Mouse (Mus musculus) adrenal gland, adult 10 weeks (tissue): ENCODE data around the gene Dvl1. TPM values are rescaled to one million over a fixed set of nuclear protein-coding genes. Genes with fewer than 3 reads are reported as not detected.

ENCODE experiments used
- polyA plus RNA-seq: library from polyadenylated mRNA; stranded (reverse); fragments of 350-450 nt; fragmentation: Illumina TruSeq; extraction: RNeasy Lipid Tissue Mini Kit (QIAGEN cat#74804); gene quantifications from one replicate; pipeline ENCODE4 v1.2.3, GENCODE M21; 2014; ENCODE audit warnings: low read depth, low replicate concordance

The Dvl1 gene
- polyA plus RNA-seq: 2.0 TPM

GRCm38 (mm10) chr4:155846871-155847578, at the start of gene Dvl1:
Dvl1 (plus strand) TSS chr4:155847402.

GRCm38 (mm10) chr4:155802741-155803339, 44.4 kb upstream of the Dvl1 start, which contains the start of gene Mrpl20:
Mrpl20 (plus strand) TSS chr4:155802878.

DNA sequence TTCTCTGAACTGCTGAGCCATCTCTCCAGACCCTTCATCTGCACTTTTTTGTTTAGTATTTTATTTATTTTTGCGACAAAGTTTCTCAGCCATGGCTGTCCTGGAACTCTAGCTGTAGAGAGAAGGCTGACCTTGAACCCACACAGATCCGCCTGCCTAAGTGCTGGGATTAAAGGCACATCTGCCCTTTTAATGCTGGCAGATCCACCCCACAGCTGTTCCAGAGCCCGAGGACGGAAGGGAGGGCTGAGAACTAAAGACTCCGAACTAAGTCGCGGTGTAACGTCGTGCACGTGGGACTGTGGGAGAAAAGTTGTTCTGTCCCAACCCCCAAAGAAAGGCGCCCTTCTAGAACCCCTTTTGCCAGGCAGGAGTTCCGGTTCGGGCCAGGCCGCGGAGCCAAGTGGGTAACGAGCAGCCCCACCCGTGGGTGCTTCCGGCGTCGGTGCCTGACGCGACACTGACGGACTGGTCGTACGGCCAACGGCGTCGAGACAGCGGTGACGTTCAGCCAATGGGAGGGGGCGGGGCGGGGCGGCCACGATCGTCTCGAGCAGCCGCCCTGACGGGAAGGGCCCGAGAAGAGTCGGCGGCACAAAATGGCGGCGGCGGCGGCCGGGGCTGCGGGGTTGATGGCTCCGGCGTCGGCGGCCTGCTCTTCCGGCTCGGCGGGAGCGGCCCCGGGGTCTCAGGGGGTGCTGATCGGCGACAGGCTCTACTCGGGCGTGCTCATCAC, 35.1 kb upstream of the Dvl1 start, which contains the start of gene Ccnl2:
TSS of gene Ccnl2 (plus strand) at position 561 of the 736 bp plus-strand sequence.

GRCm38 (mm10) chr4:155831205-155831766, 15.9 kb upstream of the Dvl1 start, which contains the start of gene Aurkaip1:
Aurkaip1 (plus strand) TSS chr4:155831272.

DNA sequence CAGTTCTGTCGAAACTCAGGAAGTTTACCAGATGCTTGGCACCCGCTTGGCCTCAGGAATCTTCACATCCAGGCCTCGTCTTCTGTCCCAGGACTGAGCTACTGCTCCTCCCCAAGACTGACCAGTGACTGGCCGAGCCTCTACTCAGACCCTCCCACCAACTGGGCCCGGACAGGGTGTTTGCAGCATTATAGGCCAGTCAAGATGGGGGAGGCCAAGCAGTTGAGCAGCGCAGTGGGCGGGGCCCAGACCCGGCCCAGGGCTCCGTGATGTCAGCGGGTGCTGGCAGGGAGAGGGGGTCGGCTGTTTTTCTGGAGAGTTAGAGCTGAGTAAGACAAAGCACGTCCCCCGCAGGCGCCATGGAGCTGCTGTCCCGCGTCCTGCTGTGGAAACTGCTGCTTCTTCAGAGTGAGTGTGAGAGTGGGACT, 7.7 kb upstream of the Dvl1 start, which contains the start of gene Mxra8:
TSS of gene Mxra8 (plus strand) at position 198 of the 428 bp plus-strand sequence.

GRCm38 (mm10) chr4:155863001-155863400, 15.8 kb downstream of the Dvl1 start, which contains the start of gene Tas1r3:
Tas1r3 (minus strand) TSS chr4:155863362.

DNA sequence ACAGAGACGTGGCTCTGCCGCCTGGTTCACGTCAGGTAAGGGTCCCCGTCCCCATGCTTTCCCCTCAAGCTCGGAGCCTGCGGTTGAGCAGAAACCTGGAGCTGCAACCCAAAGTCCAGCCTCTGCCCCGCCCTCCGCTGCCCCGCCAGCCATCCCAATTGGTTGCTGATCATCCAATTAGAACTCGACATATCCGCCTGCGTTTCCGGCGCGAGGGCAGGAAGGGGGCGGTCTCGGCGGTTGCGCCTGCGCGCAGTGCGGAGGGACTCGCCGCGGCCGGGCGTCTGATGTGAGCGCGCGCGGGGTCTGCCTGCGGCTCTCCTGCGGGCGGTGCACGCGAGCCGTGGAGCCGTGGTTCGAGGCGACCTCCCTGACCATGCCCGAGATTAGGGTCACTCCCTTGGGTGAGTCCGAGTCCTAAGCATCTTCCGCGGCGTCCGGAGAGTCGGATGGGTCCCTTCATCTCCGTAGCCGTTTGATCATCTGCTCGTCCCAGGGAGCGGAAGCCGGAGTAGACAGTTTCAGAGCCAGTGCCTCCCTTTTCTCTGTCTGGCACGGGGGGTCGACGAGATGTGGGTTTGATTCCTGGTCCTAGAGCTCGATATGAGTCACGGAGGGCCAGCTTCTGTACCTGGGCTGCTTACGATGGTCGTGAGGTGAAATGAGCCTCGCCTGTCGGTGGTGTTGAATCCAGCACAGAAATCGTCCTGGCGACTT, 22.3 kb downstream of the Dvl1 start, which contains the start of the genes Cptp and Ints11:
TSS of gene Cptp (minus strand) at position 124 of the 717 bp plus-strand sequence.
TSS of gene Ints11 (plus strand) at position 230 of the 717 bp plus-strand sequence.

DNA sequence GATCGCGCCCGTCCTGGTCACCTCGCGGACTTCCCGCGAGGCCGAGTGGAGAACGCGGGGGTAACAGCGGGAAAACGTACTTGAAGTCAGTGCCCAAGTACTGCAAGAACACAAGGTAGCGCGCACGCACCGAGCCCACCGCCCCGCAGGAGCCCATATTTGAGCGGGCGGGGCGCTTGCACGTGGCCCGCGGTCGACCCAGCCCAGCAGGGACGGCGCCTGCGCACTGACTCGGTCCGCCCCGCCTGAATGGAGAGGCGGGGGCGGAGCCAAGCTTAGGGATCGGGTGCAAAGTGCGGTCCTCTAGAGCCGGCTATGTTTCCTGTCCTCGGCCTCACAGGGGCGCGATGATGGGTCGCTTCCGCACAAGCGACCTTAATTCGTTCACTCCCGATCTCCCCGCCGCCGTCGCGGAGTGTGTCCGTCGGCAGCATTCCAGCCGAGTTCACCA, 44.4 kb downstream of the Dvl1 start, which contains the start of the genes Pusl1 and Acap3:
TSS of gene Pusl1 (minus strand) at position 231 of the 451 bp plus-strand sequence.
TSS of gene Acap3 (plus strand) at position 272 of the 451 bp plus-strand sequence.

Other genes with a start within 250 kb of the Dvl1 start
- 35.3 TPM for gene Slc35e2, start 246.0 kb upstream of the Dvl1 start, polyA plus RNA-seq
- 72.3 TPM for gene Cdk11b, start 222.5 kb upstream of the Dvl1 start, polyA plus RNA-seq
- gene Gm10563, start 202.0 kb upstream of the Dvl1 start, polyA plus RNA-seq: not detected
- gene Mmp23, start 194.0 kb upstream of the Dvl1 start, polyA plus RNA-seq: 0.82 TPM
- gene Mib2, start 178.2 kb upstream of the Dvl1 start, polyA plus RNA-seq: 2.4 TPM
- gene Fndc10, start 153.1 kb upstream of the Dvl1 start, polyA plus RNA-seq: 2.0 TPM
- gene Ssu72, start 142.6 kb upstream of the Dvl1 start, polyA plus RNA-seq: 150 TPM
- gene Tmem240, start 112.6 kb upstream of the Dvl1 start, polyA plus RNA-seq: not detected
- 6.4 TPM for gene Atad3a, start 86.3 kb upstream of the Dvl1 start, polyA plus RNA-seq
- 0.52 TPM for gene Vwa1, start 72.7 kb upstream of the Dvl1 start, polyA plus RNA-seq
- 0.70 TPM for gene Tmem88b, start 61.5 kb upstream of the Dvl1 start, polyA plus RNA-seq
- gene Ankrd65, start 57.0 kb upstream of the Dvl1 start, polyA plus RNA-seq: not detected
- 89.5 TPM for gene Mrpl20, start 44.5 kb upstream of the Dvl1 start, polyA plus RNA-seq
- 83.8 TPM for gene Ccnl2, start 34.9 kb upstream of the Dvl1 start, polyA plus RNA-seq
- 6.2 TPM for gene Aurkaip1, start 16.1 kb upstream of the Dvl1 start, polyA plus RNA-seq
- 58.8 TPM for gene Mxra8, start 7.7 kb upstream of the Dvl1 start, polyA plus RNA-seq
- gene Tas1r3, start 16.0 kb downstream of the Dvl1 start, polyA plus RNA-seq: not detected
- gene Cptp, start 22.0 kb downstream of the Dvl1 start, polyA plus RNA-seq: 5.8 TPM
- gene Ints11, start 22.1 kb downstream of the Dvl1 start, polyA plus RNA-seq: 3.3 TPM
- gene Pusl1, start 44.4 kb downstream of the Dvl1 start, polyA plus RNA-seq: 1.8 TPM
- 0.82 TPM for gene Acap3, start 44.4 kb downstream of the Dvl1 start, polyA plus RNA-seq
- gene Ube2j2, start 96.4 kb downstream of the Dvl1 start, polyA plus RNA-seq: 81.4 TPM
- gene C1qtnf12, start 114.9 kb downstream of the Dvl1 start, polyA plus RNA-seq: 8.2 TPM
- gene B3galt6, start 145.2 kb downstream of the Dvl1 start, polyA plus RNA-seq: 7.2 TPM
- gene Sdf4, start 145.5 kb downstream of the Dvl1 start, polyA plus RNA-seq: 205 TPM
- gene Tnfrsf4, start 166.4 kb downstream of the Dvl1 start, polyA plus RNA-seq: not detected
- not detected for gene Tnfrsf18, start 178.8 kb downstream of the Dvl1 start, polyA plus RNA-seq
- not detected for gene Ttll10, start 212.0 kb downstream of the Dvl1 start, polyA plus RNA-seq